Mouse (Mus musculus) ES-E14 (cell line): ENCODE measurements around the gene Ranbp17. TPM values are rescaled to one million over a fixed set of nuclear protein-coding genes. Genes with fewer than 3 reads are reported as not detected.

Experiments
- DNase-seq: peaks from one replicate; pipeline ENCODE4 v3.0.0-alpha.2; 2013; ENCODE audit warnings: low read depth, low spot score
- H3K27ac ChIP-seq: 2 replicates; pipeline ENCODE4 v1.5.1; 2012; ENCODE audit warnings: low read depth, mild to moderate bottlenecking, low read length, moderate library complexity, mixed read lengths; ENCODE audit not compliant: poor library complexity, insufficient read depth, severe bottlenecking
- H3K36me3 ChIP-seq: 2 replicates; pipeline ENCODE4 v1.6.1; 2012; ENCODE audit warnings: mild to moderate bottlenecking, low read length, moderate library complexity, mixed read lengths; ENCODE audit not compliant: control insufficient read depth, poor library complexity, insufficient read depth, severe bottlenecking
- H3K4me1 ChIP-seq, 2 experiments: fragments of 150-350 bp in 1 of 2; sonication (generic) in 1 of 2; 2 replicates each; pipeline ENCODE4 v1.6.1; 2012; ENCODE audit warnings: low read length in 2 of 2, mild to moderate bottlenecking in 1 of 2, mixed read lengths in 1 of 2; ENCODE audit not compliant: control insufficient read depth in 2 of 2, insufficient read depth in 2 of 2, poor library complexity in 1 of 2
- H3K4me3 ChIP-seq, 2 experiments: fragments of 150-350 bp in 1 of 2; sonication (generic) in 1 of 2; 2 replicates each; pipeline ENCODE4 v1.5.1; 2012; ENCODE audit warnings: low read length in 2 of 2, low read depth in 1 of 2, mild to moderate bottlenecking in 1 of 2, mixed read lengths in 1 of 2; ENCODE audit not compliant: insufficient read depth in 1 of 2, poor library complexity in 1 of 2, severe bottlenecking in 1 of 2
- H3K9ac ChIP-seq: 2 replicates; pipeline ENCODE4 v1.6.1; 2012; ENCODE audit warnings: low read depth, mild to moderate bottlenecking, low read length, mixed read lengths; ENCODE audit not compliant: poor library complexity, insufficient read depth, severe bottlenecking
- H3K9me3 ChIP-seq: fragments of 150-350 bp; sonication (generic); 2 replicates; pipeline ENCODE4 v1.6.1; 2012; ENCODE audit warnings: low read depth, mild to moderate bottlenecking, low read length; ENCODE audit not compliant: control insufficient read depth, insufficient read depth
- CHD2 ChIP-seq: IDR thresholded peaks from 2 replicates; pipeline ENCODE4 v1.6.1; 2014; ENCODE audit warnings: mild to moderate bottlenecking, low read depth, low read length, inconsistent platforms
- HCFC1 ChIP-seq: IDR thresholded peaks from 2 replicates; pipeline ENCODE4 v1.6.1; 2012; ENCODE audit warnings: low read length, inconsistent platforms, borderline replicate concordance; ENCODE audit not compliant: insufficient read depth
- MAFK ChIP-seq: IDR thresholded peaks from 2 replicates; pipeline ENCODE4 v1.6.1; 2014; ENCODE audit warnings: mild to moderate bottlenecking, low read depth, low read length, inconsistent platforms; ENCODE audit not compliant: insufficient read depth
- ZC3H11A ChIP-seq: IDR thresholded peaks from 2 replicates; pipeline ENCODE4 v1.6.1; 2012; ENCODE audit warnings: low read depth, mild to moderate bottlenecking, inconsistent platforms, low read length, borderline replicate concordance
- ZNF384 ChIP-seq: IDR thresholded peaks from 2 replicates; pipeline ENCODE4 v1.6.1; 2012; ENCODE audit warnings: low read depth, low read length, inconsistent platforms
- in situ Hi-C, 2 experiments: fragments of 600-800 bp; cut with MboI; formaldehyde crosslinking; loops; one replicate each; pipeline ENCODE4 v1.15.1; 2025; ENCODE audit warnings: low sequenced_read_pairs in 2 of 2, inconsistent platforms in 1 of 2; ENCODE audit not compliant: unreplicated experiment in 2 of 2
- total RNA-seq: library from RNA; depleted of rRNA; stranded (reverse); fragments of 300-350 nt; gene quantifications from 2 replicates; pipeline ENCODE4 v1.2.3, GENCODE M21; 2012

Ranbp17 gene
- total RNA-seq, 1 experiment: 42.4 TPM

GRCm38 (mm10) chr11:33394093-33394492 lies 119.5 kb downstream of the Ranbp17 start:
- H3K9ac ChIP-seq: no peak overlapping the region
- no peak overlapping the region for H3K4me3 ChIP-seq
- no peak for TF ChIP-seq ZC3H11A
- no peak for TF ChIP-seq HCFC1
- TF ChIP-seq CHD2: no peak
- no peak for TF ChIP-seq ZNF384
- no peak for TF ChIP-seq MAFK
- no peaks in the 10 kb centered on the region for H3K4me1 ChIP-seq
- H3K27ac ChIP-seq: no peak overlapping the region
- H3K9me3 ChIP-seq: no peaks in the 10 kb centered on the region
- peaks cover 2% of the 10 kb centered on the region; the same call in 1 of the 2 replicates for H3K36me3 ChIP-seq
- in situ Hi-C loops: no loop called here
- DNase-seq: no peak

- H3K9me3 ChIP-seq: no peaks in the 10 kb centered on the region
- no peak overlapping the region for H3K4me3 ChIP-seq
- no peaks in the 10 kb centered on the region for H3K4me1 ChIP-seq
- TF ChIP-seq ZC3H11A (no peak), HCFC1 (no peak), ZNF384 (no peak), MAFK (no peak), CHD2 (no peak)
- H3K9ac ChIP-seq: no peak overlapping the region
- no peaks in the 10 kb centered on the region for H3K36me3 ChIP-seq
- H3K27ac ChIP-seq: no peak overlapping the region
- no peak for DNase-seq
- in situ Hi-C loops: no loop called here
Measured at GRCm38 (mm10) chr11:33388685-33389084, 124.9 kb downstream of the Ranbp17 start.

GRCm38 (mm10) chr11:33361867-33362266 lies 151.7 kb downstream of the Ranbp17 start:
- Histone ChIP-seq H3K27ac (no peak overlapping the region), H3K4me1 (no peaks in the 10 kb centered on the region), H3K9ac (no peak overlapping the region), H3K36me3 (no peaks in the 10 kb centered on the region), H3K4me3 (no peak overlapping the region), H3K9me3 (no peaks in the 10 kb centered on the region)
- in situ Hi-C loops: no loop called here
- TF ChIP-seq ZNF384 (no peak), CHD2 (no peak), MAFK (no peak), ZC3H11A (no peak), HCFC1 (no peak)
- DNase-seq: no peak

GRCm38 (mm10) chr11:33349269-33349668 lies 164.3 kb downstream of the Ranbp17 start:
- in situ Hi-C loops: no loop called here
- TF ChIP-seq ZNF384 (no peak), CHD2 (no peak), MAFK (no peak), HCFC1 (no peak), ZC3H11A (no peak)

GRCm38 (mm10) chr11:33342061-33342460 lies 171.5 kb downstream of the Ranbp17 start:
- DNase-seq: no peak
- Histone ChIP-seq H3K9me3 (no peaks in the 10 kb centered on the region), H3K9ac (no peak overlapping the region), H3K4me1 (no peaks in the 10 kb centered on the region), H3K36me3 (no peaks in the 10 kb centered on the region), H3K27ac (no peak overlapping the region), H3K4me3 (no peak overlapping the region)
- in situ Hi-C loops: no loop called here
- TF ChIP-seq CHD2 (no peak), HCFC1 (no peak), ZC3H11A (no peak), ZNF384 (no peak), MAFK (no peak)

More at GRCm38 (mm10) chr11:33349269-33349668, 164.3 kb downstream of the Ranbp17 start:
- H3K4me3 ChIP-seq: no peak overlapping the region
- no peaks in the 10 kb centered on the region for H3K4me1 ChIP-seq
- no peak overlapping the region for H3K27ac ChIP-seq
- DNase-seq: no peak
- no peaks in the 10 kb centered on the region for H3K9me3 ChIP-seq
- H3K9ac ChIP-seq: no peak overlapping the region
- no peaks in the 10 kb centered on the region for H3K36me3 ChIP-seq
